Mouse (Mus musculus): Measurements from ENCODE around the gene Cops9.

DNA sequence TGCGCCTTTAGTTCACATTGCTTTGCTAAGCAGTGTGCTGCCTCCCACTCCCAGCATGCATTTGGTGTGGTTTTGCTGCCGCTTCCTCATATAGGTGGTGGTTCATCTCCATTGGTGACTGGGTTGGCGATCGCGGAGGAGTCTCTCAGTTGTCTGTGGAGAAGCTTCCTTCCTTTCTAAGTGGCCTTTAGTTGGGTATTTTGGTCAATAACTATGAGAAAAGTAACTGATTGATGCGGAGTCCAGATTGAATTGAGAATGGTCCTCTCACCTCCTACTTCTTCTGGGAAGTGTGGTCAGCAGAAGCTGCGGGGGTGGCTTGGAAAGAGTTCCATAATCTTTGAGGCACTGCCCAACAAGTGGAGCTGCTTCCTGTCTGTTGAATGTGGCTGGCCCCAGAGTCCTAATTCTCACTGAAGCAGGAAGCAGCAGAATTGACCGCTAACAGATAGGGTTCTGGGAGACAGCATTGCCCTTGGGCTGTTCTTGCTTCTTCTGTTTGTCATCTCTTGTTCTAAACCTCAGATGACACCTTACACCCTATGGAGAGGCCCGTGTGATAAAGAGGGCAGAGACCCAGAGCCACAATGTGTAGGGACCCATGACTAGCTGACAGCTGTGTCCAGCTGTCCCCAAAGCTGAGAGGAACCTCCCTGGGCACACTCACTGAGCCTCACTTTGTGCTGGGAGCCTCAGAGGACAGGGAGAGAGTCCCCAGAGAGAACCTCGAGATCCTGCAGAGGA lies 34.3 kb upstream of the Cops9 start:
- TF ChIP-seq POLR2A (IDR thresholded peaks at IDR 0.05; ENCODE audit: borderline replicate concordance, extremely low read depth, insufficient read depth, insufficient read length, poor library complexity, severe bottlenecking) (no peak), CTCF (IDR thresholded peaks at IDR 0.05; ENCODE audit: borderline replicate concordance, extremely low read depth, insufficient read depth, insufficient read length) (no peak)
